Mouse (Mus musculus) heart, embryonic 13.5 days (tissue): Measurements from ENCODE around the gene Pibf1. TPM values are rescaled to one million over a fixed set of nuclear protein-coding genes. Genes with fewer than 3 reads are reported as not detected.

Source experiments
- ATAC-seq: fragments of 200-750 bp; cut with Nextera tagmentation; 2 replicates; pipeline ENCODE4 v1.8.0; 2017; ENCODE audit warnings: moderate TSS enrichment; ENCODE audit not compliant: insufficient number of reproducible peaks, low FRiP score, low TSS enrichment; ENCODE audit errors: extremely low read depth
- H3K27ac ChIP-seq: fragments of 300-500 bp; sonication (generic); replicated peaks from 2 replicates; pipeline ENCODE4 v1.5.1; 2015; ENCODE audit warnings: moderate library complexity, mild to moderate bottlenecking, inconsistent platforms
- H3K27me3 ChIP-seq: fragments of 300-500 bp; sonication (generic); replicated peaks from 2 replicates; pipeline ENCODE4 v1.6.1; 2015; ENCODE audit warnings: mild to moderate bottlenecking, inconsistent platforms
- H3K36me3 ChIP-seq: fragments of 300-500 bp; sonication (generic); 2 replicates; pipeline ENCODE4 v1.6.1; 2015; ENCODE audit warnings: mild to moderate bottlenecking, inconsistent platforms
- H3K4me1 ChIP-seq: fragments of 300-500 bp; sonication (generic); 2 replicates; pipeline ENCODE4 v1.6.1; 2015; ENCODE audit warnings: inconsistent platforms
- H3K4me2 ChIP-seq: fragments of 300-500 bp; sonication (generic); 2 replicates; pipeline ENCODE4 v1.6.1; 2015; ENCODE audit warnings: inconsistent platforms, mild to moderate bottlenecking, moderate library complexity
- H3K4me3 ChIP-seq: fragments of 300-500 bp; sonication (generic); 2 replicates; pipeline ENCODE4 v1.5.1; 2015; ENCODE audit warnings: moderate library complexity, mild to moderate bottlenecking, inconsistent platforms
- H3K9ac ChIP-seq: fragments of 300-500 bp; sonication (generic); 2 replicates; pipeline ENCODE4 v1.6.1; 2015; ENCODE audit warnings: inconsistent platforms, mild to moderate bottlenecking, moderate library complexity
- H3K9me3 ChIP-seq: fragments of 300-500 bp; sonication (generic); 2 replicates; pipeline ENCODE4 v1.6.1; 2016; ENCODE audit warnings: inconsistent platforms
- WGBS: fragments of 180-500 bp; shearing (Covaris S2); methylation state at CpG from one replicate; pipeline ENCODE4 v1.1.7; 2015; ENCODE audit warnings: mixed read lengths; 5-methylcytosine and 5-hydroxymethylcytosine counted together
- polyA plus RNA-seq: library from polyadenylated mRNA; unstranded; fragments of >200 nt; fragmentation: Nextera tagmentation; extraction: Ambion mirVana; gene quantifications from 2 replicates; pipeline ENCODE4 v1.2.1, GENCODE M21; 2015

Gene Pibf1
- polyA plus RNA-seq, 1 experiment from 2014 or later: 13.3 TPM

DNA sequence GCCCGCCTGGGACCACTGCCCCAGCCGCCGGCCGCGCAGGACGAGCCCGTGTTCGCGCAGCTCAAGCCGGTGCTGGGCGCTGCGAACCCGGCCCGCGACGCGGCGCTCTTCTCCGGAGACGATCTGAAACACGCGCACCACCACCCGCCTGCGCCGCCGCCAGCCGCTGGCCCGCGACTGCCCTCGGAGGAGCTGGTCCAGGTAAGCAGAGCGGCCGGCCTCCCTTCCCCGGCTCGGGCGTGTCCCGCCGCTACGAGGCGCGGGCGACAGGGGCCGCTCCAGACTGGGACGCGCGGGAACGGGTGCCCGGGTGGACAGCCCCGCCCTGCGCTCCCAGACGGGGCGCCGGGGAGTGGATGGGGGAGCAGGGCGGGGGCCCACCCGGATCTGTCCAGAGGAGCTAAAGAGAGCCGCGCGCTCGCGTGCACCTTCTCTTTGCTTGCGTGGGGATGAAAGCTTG, 199.8 kb downstream of the Pibf1 start:
- Histone ChIP-seq H3K4me2 (peak overlapping the region; percentile 89), H3K27ac (peak overlapping the region; percentile 39; the same call in 1 of the 2 replicates), H3K4me3 (peak overlapping the region; percentile 79), H3K27me3 (peaks cover 25% of the 10 kb centered on the region; the same call in 1 of the 2 replicates), H3K9me3 (no peaks in the 10 kb centered on the region), H3K9ac (peak overlapping the region; percentile 84), H3K4me1 (peaks cover 9% of the 10 kb centered on the region), H3K36me3 (peaks cover 10% of the 10 kb centered on the region; the same call in 1 of the 2 replicates)
- WGBS: under 1% methylated on average over 44 of the region's 60 CpGs
- peak; percentile 68; the same call in 1 of the 2 replicates for ATAC-seq

GRCm38 (mm10) chr14:99299701-99300191, 200.5 kb downstream of the Pibf1 start:
- WGBS: 7% methylated on average over 21 of the region's 21 CpGs
- Histone ChIP-seq H3K9ac (peak overlapping the region; percentile 84), H3K36me3 (peaks cover 10% of the 10 kb centered on the region; the same call in 1 of the 2 replicates), H3K4me3 (peak overlapping the region; percentile 79), H3K27me3 (peaks cover 23% of the 10 kb centered on the region; the same call in 1 of the 2 replicates), H3K4me2 (peak overlapping the region; percentile 89), H3K4me1 (peaks cover 9% of the 10 kb centered on the region), H3K9me3 (no peaks in the 10 kb centered on the region), H3K27ac (no peak overlapping the region)
- no peak for ATAC-seq

DNA sequence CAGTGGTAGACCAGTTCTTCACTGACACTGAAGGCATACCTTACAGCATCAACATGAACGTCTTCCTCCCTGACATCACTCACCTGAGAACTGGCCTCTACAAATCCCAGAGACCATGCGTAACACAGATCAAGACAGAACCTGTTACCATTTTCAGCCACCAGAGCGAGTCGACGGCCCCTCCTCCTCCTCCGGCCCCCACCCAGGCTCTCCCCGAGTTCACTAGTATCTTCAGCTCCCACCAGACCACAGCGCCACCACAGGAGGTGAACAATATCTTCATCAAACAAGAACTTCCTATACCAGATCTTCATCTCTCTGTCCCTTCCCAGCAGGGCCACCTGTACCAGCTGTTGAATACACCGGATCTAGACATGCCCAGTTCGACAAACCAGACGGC, 202.2 kb downstream of the Pibf1 start:
- peaks cover 20% of the 10 kb centered on the region; the same call in 1 of the 2 replicates for H3K27me3 ChIP-seq
- no peak overlapping the region for H3K4me2 ChIP-seq
- H3K36me3 ChIP-seq: peaks cover 10% of the 10 kb centered on the region; the same call in 1 of the 2 replicates
- H3K4me1 ChIP-seq: peaks cover 3% of the 10 kb centered on the region
- no peak overlapping the region for H3K27ac ChIP-seq
- WGBS: 56% methylated on average over 11 of the region's 11 CpGs
- no peak for ATAC-seq
- no peak overlapping the region for H3K9ac ChIP-seq
- no peak overlapping the region for H3K4me3 ChIP-seq
- no peaks in the 10 kb centered on the region for H3K9me3 ChIP-seq

Other genes with a start within 250 kb of the Pibf1 start
- gene Rpl36a-ps1, start 105.1 kb upstream of the Pibf1 start, polyA plus RNA-seq: 0.83 and 0.94 TPM in 2 replicates
- 78.5 and 85.0 TPM in 2 replicates for gene Mzt1, start 53.3 kb upstream of the Pibf1 start, polyA plus RNA-seq
- gene Bora, start 53.2 kb upstream of the Pibf1 start, polyA plus RNA-seq: 40.9 and 44.2 TPM in 2 replicates
- 21.2 and 22.4 TPM in 2 replicates for gene Dis3, start 346 bp downstream of the Pibf1 start, polyA plus RNA-seq
- gene Klf5, start 199.3 kb downstream of the Pibf1 start, polyA plus RNA-seq: 2.2 and 2.3 TPM in 2 replicates